Mouse (Mus musculus): ENCODE results near the gene Mrgprf.

Mrgprf gene

DNA sequence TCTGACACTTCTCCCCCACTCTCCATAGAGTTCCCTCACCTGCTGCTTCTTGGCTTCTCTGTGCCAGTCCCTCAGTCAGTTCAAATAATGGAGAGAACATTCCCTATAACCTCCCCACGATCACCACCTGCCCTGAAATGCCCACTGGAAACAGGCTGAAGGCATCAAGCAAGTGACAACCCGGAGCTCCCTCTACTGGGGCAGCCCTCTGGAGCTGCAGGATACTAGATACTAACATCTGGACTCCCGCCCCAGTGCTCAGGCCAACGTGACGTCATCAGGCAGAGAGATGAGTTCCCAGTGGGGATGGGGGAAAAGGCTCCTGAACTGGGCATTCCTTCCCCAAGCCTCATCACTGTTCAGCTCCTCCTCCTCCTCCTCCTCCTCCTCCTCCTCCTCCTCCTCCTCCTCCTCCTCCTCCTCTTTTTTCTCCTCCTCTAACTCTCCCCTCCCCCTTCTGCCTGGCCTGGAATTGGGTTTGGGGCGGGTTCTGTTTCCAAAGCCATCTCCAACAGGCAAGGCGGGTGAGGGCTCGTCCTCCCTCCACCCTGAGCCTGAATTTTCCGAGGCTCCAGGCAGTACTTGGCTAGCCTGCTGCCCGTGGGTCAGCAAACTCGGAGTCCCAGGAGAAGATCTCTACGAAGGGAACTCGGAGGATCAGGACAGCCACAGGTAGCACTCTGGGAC lies at the start of gene Mrgprf:
Gene Mrgprf, plus strand, starts transcription at position 508 of the 687 bp plus-strand sequence.
- no peak for DNase-seq (ENCODE audit: low spot score in 2 of 2)

DNA sequence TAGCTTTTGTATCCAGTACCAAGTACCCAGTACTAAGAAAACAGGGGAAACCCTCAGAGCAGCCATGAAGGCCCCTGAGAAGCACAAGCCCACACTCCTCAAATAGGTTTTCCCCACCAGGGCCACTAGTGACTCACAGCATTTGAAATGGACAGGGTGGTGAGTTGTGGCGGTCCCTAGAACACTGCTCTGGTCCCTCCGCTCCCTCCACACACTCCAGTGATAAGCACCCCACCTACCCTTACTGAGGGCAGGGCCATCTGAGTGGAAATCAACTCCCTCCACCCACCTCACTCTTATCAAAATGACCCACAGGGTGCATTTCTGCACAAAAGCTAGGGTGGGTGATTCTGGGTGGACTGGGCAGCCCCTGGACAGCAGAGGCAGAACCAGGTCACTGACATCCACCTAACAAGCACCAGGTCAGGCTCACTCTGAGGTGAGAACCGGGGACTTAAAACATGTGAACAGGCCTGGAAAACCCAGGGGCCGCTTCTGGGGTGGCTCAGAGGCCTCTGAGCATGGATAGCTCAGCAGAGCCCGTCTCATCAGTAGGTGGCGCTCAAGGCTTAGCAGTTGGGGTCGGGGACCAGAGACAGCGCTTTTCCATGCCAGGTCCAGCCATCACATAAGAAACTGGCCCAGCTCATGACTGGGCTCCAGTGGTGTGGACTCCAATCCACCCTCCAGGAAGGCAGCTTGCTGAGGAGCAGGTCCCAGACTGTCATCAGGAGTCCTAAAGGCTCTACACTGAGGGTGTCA lies 47.7 kb upstream of the Mrgprf start:
- peak; percentile 75 to 87 for DNase-seq (ENCODE audit: low spot score in 2 of 2)

DNA sequence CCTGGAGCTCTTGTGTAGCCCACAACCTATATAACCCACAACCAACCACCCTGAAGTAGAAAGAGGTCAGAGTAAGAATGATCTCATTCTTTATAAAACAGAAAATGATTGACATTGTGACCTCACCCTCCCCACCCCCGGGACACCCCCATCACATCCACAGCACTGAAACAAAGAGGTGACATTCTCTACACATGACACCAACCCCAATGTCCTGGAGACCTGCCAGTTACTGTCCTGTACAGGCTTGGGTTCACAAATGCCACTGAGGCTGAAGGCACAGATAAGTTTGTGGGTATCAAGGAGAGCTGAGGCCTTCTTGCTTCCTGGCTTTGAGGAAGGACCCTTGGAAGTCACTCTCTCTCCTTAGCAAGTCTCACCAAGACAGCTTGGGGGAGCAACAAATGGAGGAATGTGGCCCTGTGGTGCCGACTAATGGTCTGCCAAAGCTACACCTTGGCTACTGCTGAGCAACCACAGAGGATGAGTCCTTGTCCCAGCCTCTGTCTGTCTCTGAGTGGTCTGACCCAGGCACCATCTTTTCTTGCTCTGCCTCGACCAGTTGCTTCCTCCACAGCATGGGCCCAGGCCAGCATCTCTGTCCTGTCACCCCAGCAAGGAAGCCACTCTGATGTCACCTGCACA lies 46.5 kb upstream of the Mrgprf start:
- DNase-seq (ENCODE audit: low spot score in 2 of 2), result no peak

GRCm38 (mm10) chr7:145256092-145256491 lies 44.5 kb upstream of the Mrgprf start:
- no peak for DNase-seq (ENCODE audit: low spot score in 2 of 2)

GRCm38 (mm10) chr7:145264202-145264601 lies 36.4 kb upstream of the Mrgprf start:
- DNase-seq (ENCODE audit: low spot score in 2 of 2), result no peak

GRCm38 (mm10) chr7:145266011-145266410 lies 34.6 kb upstream of the Mrgprf start:
- no peak for DNase-seq (ENCODE audit: low spot score in 2 of 2)

DNA sequence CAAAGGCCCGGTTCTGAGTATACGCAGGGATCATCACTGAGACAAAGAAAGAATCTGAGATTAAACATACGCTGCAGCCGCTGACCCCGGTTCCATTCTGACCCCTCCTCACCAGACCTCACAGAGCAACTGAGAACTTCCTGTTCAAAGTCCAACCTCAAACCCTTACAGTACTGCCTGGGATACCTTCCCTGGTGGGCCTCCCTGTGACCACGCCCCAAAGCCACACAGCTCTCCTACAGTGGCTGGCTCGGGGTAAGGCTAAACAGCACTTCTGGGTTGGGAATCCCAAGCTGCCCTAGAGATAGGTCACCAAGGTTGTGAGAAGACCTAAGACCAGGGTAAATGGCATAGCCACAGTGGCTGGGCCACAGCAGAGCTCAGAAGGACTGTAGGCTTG lies 31.7 kb upstream of the Mrgprf start:
- DNase-seq (ENCODE audit: low spot score in 2 of 2), result no peak

DNA sequence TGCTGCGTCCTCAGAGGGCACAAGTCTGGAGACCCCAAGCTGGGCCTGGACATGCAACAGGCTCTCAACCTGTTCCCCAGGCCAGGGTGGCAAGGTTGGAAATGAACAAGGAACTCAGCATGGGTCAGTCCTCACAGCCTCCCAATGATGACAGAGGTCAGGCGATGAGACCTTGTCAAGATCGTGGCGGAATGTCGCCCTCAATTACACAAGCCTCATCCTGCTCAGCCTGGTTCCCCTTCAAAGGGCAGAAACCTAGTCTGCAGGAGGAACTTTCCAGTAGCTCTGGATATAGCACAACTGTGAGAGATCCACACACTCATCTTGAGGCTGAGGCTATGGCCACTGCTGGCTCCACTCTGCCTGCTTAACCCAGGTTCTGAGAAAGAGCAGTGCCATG lies 29.7 kb upstream of the Mrgprf start:
- DNase-seq (ENCODE audit: low spot score in 2 of 2), result no peak

DNA sequence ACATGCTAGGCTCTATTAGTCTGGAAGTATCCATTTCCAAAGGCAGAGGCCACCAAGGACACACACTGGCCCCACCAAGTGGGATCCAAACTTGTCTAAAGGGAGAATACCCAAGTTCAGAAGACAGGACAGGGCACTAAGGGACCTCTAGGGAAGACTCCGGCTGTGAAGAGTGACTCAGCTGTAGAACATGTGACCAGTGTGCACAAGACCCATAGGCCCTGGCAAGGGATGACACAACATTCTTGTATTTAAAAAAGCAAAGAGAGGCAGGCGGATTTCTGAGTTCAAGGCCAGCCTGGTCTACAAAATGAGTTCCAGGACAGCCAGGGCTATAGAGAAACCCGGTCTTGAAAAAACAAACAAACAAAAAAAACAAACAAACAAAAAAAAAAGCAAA lies 25.1 kb upstream of the Mrgprf start:
- no peak for DNase-seq (ENCODE audit: low spot score in 2 of 2)

DNA sequence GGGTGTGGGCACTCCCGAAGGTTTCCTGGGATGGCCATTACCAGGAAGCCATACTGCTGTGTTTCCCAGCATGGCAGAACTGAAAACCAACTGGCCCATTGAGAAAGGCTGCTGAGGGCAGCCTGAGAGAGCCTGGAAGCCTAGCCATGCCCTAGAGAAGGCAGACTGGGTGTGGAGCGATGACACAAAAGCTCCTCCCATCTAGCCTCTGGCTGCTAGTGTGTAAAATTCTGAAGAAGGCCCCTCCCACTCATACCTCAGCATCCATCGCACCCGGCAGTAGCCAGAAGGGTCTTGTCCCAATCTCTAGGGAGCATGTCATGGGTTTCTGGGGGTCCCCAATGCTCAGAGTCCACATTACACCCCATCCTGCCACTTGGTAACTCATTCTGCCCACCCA lies 19.2 kb upstream of the Mrgprf start:
- DNase-seq (ENCODE audit: low spot score in 2 of 2), result no peak

- DNase-seq (ENCODE audit: low spot score in 2 of 2), result peak in 1 of 2 experiments; percentile 63
These were observed 17.6 kb upstream of the Mrgprf start for GRCm38 (mm10) chr7:145283041-145283440.

- peak; percentile 88 to 91 for DNase-seq (ENCODE audit: low spot score in 2 of 2)
These were observed 17.0 kb upstream of the Mrgprf start, which contains the start of gene Tpcn2 for GRCm38 (mm10) chr7:145283487-145284187. TSS of gene Tpcn2 (minus strand) at chr7:145284011.

- no peak for DNase-seq (ENCODE audit: low spot score in 2 of 2)
These were observed 16.3 kb upstream of the Mrgprf start for GRCm38 (mm10) chr7:145284293-145284692.

DNA sequence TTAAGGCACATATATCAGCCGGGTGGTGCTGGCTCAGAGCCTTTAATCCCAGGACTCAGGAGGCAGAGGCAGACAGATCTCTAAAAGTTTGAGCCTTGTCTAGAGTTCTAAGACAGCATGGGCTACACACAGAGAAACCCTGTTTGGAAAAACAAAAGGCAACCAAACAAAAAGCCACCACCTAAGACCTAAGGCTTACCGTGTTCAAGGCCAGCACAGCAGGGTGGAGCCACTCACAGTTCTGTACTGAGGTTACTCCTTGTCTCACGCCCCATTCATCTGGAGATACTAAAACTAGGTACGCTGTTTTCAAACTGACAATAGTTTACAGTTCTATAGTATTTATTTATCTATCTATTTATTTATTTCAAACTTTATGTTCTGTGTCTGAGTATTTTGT lies 15.2 kb upstream of the Mrgprf start:
- DNase-seq (ENCODE audit: low spot score in 2 of 2), result no peak

DNA sequence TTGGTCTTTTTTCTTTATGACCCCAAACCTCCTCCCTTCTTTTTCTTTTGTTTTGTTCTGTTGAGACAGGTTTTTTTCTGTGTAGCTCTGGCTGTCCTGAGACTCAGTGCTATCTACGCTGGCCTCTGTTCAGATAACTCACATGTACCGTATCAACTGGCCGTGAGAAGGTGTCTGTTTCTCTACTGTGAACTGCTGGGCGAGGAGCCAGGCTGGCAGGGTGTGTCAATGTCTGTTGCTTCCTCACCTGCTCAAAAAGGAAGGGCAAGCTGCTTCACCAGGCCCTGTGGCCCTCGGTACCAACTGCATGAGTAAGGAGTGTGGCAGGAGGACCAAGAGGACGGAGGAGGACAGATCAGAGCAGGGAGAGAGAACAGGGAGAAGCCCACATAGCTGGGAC lies 13.2 kb upstream of the Mrgprf start:
- peak in 1 of 2 experiments; percentile 63 for DNase-seq (ENCODE audit: low spot score in 2 of 2)

DNA sequence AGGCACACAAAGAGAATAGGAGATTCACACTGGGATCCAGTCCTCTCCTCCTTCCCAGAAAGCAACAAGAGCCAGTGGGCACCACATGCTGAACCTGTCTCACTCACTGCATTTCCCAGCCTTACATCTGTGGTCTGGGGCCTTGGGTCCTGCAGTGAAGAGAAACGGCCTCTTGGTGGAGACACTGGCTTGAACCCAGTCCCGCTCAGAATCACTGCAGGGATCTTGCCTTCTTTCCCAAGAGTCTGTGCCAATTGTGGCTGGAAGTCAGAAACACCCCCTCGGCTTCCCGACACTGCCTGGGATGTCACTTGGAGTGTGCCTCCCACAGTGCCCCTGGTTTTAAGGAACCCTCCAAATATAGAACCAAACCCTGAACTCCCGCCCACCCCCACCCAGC lies 11.3 kb upstream of the Mrgprf start:
- DNase-seq (ENCODE audit: low spot score in 2 of 2), result no peak

GRCm38 (mm10) chr7:145291847-145292246 lies 8.8 kb upstream of the Mrgprf start:
- DNase-seq (ENCODE audit: low spot score in 2 of 2), result no peak

DNA sequence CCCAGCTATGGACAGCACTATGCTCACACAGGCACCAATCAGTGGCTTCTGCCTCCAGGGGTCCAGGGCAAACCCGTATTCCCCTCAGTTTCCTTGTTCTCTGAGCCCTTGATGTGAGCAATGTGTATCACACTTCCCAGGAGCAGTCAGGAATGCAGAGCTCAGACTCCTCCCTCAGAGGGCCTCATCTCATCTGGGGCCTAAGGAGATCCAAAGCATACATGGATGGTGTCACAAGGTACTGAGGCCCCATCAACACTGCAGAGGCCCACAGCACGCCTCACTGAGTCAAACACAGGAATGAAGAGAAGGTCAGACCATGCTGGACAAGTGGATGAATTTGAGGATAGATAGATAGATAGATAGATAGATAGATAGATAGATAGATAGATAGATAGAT lies 7.9 kb upstream of the Mrgprf start:
- DNase-seq (ENCODE audit: low spot score in 2 of 2), result no peak

DNA sequence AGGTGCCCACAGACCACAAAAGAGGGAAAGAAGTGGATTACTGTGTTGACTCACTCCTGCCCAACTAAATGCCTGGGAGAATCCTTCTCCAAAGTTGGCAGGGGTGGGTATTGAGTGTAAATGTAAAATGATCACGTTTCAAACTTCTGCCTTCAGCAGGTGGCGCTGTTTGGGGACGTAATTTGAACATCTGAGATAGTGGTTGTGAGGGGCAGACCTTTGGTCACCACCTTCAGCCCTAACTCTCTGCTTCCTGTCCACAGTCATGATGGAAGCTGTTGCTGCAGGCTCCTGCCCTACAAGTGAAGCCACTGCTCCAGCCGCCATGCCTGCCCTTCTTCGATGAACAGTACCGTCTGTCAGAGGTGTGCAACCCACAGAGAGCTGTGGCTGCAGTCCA lies 6.8 kb upstream of the Mrgprf start:
- DNase-seq (ENCODE audit: low spot score in 2 of 2), result peak in 1 of 2 experiments; percentile 70

GRCm38 (mm10) chr7:145298666-145299490 lies 1.8 kb upstream of the Mrgprf start:
- DNase-seq (ENCODE audit: low spot score in 2 of 2), result no peak

All from spleen, postnatal 4 days (tissue).